Mouse (Mus musculus) fat pad, adult 2 months (tissue): Measurements from ENCODE around the gene Dpp4.

Source experiments
- DNase-seq: peaks from one replicate; pipeline ENCODE4 v3.0.0-alpha.2; 2011; ENCODE audit warnings: low read depth, low spot score; ENCODE audit errors: extremely low read depth

The Dpp4 gene

DNA sequence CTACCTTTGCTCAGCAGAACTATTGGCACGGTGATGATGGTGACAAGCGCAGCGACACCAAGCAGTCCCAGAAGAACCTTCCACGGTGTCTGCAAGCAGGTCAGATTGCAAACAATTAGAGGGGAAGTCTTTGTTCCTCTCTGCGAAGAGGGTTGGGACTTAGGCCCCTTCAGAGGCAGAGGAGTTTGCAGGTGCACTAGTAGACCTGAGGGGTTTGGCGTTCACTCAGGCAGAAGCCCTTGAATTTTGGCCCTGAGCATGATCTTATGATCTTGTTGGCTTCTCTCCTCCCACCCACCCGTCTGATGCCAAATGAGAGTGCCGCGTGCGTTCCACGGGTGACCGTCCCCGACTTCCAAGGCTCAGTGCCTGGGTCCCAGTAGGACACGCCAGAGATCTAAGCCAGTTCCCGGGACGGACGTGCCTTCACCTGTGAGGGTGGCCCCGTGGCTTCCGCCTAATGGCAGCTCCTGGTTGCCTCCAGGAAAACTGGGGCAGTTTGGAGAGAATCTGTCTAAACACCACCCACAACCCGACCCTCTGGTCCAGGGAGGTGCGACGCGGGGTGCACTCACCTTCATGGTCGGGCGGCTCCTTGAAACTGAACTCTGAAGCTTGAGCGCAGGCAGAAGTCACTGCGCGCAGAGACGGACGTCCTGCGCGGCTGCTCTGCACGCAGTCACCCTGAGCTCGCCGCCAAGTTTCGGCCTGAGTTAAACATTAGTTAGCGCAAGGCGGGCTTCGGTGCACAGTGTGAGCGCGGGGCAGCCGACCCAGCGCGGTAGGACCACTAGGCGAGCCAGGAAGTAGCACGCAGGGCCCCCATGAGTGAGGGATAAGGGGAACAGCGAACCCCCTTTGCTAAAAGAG is 585 bp downstream of the Dpp4 start:
- DNase-seq: no peak

DNA sequence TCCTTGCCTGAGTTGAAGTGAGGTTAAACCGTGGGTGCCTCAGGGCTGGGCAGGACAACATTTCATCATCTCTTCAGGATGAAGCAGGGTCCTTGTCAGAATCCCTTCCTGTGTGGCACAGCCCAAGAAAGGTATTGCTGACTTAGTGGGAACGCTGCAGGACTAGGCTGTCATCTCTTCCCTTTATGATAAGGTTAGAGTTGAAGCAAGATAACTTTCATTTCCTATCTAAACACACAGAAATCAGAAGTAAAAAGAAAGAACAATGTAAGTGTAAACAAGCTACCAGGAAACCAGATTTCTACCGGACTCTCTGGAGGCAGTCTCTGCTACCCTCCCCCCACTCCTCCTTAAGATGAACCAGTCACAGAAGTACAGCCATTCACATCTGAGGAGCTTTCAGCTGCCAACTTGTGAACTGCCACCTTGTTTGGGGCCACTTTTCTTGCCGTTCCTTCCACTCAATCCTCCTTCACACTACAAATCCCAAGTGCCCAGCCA is 3.3 kb downstream of the Dpp4 start:
- no peak for DNase-seq

DNA sequence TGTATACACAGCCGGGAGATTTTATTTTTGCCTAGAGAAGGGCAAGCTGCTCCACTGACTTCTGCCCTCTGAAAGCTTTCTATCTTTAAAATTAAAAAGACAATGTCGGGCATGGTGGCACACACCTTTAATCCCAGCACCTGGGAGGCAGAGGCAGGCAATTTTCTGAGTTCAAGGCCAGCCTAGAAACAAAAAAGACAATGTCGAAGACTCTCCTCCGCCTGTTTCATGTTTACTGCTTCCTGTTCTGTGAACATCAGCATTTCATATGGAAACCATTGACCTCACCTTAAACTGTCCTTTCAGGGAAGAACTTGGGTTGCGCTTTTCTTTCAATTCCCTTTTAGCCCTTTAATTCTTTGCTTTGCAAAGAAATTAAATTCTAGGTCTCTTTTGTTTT is 3.8 kb downstream of the Dpp4 start:
- no peak for DNase-seq

DNA sequence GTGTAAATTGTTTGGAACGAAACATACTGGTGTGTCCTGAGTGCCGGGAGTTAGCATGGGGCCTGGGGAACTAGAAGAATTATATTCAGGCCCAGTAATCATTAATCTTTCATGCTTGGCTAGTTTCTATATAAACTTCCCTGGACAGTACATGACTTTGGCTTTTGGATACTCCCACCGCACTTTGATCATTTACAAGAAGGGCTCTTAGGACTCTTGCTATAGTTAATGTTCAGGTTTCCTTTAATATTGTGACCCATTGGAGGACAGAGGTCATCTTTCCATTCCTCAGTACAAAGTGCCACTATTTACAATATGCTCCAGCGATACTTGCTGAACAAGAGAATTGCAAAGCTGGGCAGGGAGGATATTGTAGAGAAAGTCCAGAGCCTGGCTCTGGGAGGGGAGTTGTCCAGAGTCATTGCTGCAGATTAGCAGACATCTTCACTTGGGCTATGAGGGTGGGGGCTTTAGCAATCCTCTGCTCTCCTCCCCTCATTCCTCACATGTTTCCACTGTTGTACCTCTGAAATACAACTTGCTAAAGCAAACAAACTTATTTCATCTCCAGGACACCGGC is 8.4 kb downstream of the Dpp4 start:
- no peak for DNase-seq

DNA sequence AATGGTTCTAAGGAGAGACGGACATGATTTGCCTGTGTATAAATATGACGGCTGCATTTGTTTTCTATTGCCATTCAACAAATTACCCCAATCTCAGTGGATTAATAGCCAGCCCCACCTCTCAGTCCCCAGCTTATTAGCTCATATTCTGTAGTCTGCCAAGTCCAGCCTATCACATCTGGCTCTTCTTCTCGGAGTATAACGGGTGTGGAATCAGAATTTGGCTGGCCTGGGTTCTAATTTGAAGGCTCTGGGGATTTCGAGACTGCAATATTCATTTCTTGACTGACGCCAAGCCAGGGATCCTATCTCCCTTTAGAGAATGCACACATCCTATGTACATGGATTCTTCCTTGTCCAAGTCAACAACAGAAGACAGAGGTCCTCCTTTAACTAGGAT is 11.0 kb downstream of the Dpp4 start:
- DNase-seq: no peak

DNA sequence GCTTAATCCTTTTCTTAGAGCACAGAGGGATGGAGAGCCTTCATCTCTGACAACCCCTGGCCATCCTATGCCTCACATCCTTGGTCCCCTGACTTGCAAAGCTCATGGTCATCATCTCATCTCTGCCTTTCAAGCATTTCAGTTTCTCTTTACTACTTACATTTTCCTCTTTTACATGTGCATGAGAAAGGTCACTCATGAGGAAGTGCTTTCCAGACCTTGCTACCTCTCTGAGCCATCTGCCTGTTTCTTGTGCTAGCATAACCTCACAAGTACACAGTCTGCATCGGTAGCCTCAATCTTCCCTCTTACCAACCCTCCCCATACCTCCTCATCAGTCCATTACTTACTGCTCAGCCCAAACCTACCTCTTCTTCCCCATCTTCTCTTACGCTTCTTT is 12.2 kb downstream of the Dpp4 start:
- DNase-seq: no peak

DNA sequence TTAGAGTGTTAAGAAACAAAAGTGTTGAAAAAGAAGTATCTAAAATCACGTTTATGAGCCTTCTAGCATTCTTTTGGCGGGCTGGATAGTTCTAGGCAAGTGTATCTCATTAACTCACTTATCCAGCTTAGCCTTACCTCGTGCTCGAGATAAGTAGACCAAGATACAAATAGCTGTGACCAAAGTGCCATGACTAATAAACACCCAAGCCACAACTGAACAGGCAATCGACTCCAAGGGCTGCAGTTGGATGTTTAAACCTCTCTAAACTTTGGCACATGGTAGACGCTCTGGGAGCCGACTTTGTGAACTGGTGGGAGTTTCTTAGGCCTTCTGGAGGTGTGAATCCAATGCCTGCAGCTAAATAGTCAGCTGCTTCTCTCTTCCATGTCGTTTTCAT is 12.7 kb downstream of the Dpp4 start:
- no peak for DNase-seq

DNA sequence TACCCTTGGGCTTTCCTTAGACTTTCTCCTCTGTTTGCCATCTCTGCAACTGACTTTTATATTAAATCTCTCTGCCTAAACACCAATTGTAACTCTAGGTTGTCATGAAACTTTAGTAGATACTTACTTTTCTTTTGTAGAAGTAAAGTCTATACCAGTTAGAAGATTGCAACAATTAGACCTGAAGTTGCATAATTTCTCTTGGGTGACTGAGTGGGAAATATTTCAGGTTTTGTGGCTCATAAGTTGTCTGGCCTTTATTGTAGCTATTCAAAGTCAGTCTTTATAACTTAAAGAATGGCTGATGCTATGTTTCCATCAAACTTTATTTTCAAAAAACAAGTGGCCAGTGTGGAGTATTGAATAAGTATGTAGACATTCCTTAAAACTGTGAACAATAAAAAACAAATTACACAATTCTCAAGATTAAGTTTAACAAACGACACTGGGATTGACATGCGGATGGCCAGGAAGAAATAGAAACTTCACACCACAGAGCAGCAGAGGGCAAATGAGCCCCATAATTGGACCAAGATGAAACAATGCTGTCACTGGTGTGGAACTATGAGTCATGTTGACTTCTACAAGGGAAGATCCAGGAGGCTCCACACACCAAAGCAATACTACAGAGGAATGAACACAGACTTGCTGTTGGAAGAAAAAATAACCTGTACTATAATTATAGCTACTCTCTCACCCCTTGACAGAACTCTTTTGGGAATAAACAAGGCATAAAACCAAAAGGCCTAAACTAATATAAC is 13.7 kb downstream of the Dpp4 start:
- no peak for DNase-seq

DNA sequence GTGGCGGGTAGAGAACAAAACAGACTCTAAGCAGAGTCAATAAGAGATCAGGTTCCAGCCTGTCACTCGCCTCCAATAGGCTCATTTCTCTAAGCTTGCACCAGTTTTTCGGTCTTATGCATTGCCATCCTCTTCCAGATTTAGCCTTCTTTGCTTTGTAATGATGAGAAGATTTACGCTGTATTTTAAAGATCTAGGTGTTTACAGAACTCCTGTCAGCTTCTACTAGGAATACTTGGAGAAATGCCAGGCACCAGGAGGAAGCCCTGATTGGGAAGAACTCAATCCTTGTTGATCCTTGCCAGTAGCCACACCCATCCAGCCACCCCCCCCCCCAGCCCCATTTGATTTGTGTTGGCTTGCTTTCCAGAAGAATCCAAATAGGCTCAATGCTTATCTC is 14.4 kb downstream of the Dpp4 start:
- DNase-seq: no peak

DNA sequence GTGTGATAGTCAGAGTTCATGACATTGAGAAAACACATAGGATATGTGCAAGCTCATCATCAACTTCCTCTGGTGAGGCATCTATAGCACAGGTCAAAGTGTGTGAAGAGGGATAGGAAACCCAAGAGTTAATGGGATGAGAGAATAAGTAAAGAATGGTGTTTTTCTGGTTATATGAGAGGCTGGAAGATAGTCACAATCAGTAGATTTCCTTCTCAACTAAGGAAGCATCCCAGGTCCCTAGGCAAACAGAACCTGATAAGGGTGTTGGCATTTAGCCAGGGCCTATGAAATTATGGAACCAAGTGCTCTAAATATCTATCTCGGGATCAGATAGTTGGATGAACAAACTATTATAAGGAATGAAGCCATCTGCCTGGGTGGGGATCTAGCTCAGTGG is 15.2 kb downstream of the Dpp4 start:
- no peak for DNase-seq

DNA sequence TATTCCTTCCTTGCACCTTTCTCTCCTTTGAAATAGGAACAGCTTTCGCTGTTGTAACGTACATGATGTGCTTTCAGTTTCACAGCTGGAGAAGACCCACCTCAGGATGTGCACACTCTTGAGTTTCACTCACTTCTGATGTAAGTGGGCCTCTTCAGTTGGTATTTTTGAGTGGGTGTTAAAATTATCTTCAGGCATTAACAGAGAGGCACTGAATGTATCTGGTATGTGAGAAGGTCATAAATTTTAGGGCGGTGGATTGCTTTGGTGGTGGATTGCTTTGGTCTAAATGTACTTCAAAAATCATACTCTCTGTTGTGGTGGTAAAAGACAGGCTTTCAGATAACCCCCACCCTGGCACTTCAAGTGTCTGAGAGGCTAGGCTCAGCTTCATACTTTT is 17.2 kb downstream of the Dpp4 start:
- no peak for DNase-seq

DNA sequence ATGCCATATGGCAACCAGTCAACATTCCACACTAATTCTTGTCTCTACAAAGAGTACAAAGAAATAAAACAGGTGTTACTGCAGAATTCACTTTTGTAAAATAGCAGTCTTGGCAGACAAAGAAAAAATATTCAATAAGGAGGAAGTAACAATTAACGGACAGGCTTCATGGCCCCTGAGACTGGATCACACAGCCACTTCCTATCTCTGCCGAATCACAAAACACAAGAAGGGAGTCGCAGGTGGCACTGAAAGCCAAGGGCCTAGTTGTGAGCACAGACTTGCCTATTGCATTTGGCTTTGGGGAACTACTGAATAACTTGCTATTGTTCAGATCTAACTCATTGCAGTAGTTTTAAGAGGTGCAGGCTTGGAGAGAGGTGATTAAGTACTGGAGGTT is 19.9 kb downstream of the Dpp4 start:
- no peak for DNase-seq

DNA sequence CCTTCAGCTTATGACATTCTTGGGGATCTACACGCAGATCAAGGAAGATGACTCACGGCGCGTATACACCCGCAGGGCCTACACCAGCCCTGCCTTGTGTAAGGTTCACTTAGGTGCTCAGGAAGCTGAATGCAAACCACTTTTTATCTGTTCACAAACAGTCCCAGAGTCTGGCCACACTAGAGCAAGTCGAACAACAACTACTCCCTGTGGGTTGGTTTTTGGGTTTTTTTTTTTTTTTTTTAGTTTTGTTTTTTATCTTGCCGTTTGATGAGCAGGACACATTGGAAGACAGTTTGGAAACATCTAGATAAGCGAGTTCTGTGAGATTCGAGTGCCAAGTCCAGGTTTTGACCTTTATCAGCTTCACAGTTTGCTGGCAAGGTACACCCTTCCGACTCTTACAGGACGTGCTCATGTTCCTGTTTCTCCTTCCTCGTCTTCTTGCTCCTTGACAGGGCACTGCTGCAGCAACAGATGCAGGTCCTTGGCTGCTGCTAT is 21.0 kb downstream of the Dpp4 start:
- peak; percentile 74 for DNase-seq

DNA sequence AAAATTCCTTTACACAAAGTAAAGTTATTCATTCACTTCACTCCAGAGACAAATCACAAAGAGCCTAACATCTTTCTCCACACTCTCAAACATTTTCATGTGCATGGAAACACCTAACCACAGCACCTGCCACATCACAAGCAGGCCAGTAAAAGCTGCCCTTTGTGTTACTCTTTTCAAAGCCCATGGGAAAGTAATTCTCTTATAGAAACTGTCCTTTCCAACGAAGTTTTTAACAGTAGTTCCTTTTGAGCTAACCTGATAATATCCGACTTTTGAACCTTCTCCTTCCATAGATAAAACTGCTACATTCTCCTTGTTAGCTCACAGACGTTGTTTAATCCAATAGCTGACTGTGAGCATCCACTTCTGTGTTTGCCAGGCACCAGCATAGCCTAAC is 21.7 kb downstream of the Dpp4 start:
- no peak for DNase-seq

DNA sequence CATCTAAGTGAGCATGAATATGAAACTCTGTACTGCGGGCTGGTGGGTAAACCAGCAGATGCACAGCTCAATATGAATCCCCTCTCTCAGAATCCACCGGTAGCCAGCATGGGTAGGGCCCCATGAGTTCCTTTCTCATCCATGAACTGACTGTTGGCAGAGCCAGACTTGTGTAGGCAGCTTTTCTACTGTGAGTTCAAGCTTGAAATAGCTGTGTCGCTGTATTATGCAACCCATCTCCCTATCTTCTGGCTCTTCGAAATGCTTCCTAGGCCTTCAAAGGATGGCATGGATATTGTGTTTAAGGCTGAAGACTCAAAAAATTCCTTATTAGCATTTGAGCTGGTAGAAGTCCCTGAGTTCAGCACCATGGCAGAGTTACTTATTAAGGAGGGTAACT is 23.2 kb downstream of the Dpp4 start:
- no peak for DNase-seq

DNA sequence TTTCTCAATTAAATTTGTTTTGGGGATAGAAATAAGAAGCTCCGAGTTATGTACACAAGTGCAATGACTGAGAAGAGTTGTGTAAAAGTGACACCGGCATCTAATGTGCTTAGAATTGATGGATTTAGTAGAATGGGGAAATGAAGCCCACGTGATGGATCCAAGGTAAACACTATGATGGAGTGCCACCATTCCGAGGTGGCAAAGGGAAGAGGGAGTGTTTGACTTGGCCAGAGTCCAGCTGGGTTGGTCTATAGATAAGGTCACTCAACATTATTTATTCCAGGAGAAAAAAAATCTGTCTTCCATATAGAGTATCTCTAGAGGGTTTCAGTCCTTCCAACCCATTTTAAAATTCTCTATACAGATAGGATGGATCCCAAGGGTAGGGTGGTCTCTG is 28.8 kb downstream of the Dpp4 start:
- no peak for DNase-seq

DNA sequence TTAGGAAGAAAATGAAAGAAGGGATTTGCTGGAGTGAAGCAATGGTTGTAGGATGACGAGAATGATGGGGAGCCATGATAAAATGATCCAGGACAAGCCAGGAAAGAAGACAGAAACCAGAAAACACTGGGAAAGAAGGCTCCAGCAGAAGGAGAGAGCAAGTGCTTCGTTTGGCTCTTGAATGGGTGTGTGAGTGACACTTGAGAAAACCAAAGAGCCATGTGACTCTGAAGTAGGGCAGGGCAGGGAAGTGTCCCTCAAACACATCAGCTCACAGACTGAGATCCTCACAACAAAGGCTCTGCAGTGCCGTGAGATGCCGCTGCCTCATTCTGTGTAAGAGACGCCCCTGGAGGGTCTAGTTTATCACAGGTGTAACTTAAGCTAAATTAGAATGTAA is 29.6 kb downstream of the Dpp4 start:
- no peak for DNase-seq

DNA sequence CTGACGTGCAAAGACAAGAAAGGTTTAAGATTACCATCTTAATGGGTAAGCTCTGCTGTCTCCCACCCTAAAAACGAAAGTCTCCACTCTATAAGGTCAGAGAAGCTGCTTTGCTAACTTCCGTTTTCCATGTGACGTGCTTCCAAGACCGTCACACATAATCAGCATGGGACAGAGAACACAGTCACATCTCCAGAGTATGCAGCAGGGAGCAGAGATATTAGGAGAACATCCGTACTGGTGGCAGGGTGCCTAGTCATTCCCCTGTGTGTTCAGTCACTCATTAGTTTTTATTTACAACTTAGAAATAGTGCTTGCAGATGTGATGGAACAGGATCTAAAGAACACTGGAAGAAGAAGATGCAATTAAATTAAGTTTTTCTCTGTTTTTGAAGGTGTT is 30.3 kb downstream of the Dpp4 start:
- no peak for DNase-seq

DNA sequence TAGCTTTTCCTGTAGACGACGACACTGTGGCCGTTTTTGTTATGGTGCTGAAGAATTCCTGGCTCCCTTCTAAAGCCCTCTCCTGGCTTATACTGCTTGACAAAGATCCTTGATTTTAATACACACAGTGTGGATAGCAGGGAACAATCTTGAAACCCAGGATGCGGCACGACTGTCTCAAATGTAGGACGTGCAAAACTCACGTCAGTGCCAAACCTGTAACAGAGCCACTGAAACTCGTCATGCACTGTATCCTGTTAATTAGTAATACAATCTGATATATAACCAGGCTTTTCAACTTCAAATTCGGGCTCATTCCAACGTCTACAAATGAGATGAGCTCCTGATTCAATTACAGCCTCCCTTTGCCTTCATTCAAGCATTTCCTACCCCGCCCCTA is 38.3 kb downstream of the Dpp4 start:
- DNase-seq: no peak

DNA sequence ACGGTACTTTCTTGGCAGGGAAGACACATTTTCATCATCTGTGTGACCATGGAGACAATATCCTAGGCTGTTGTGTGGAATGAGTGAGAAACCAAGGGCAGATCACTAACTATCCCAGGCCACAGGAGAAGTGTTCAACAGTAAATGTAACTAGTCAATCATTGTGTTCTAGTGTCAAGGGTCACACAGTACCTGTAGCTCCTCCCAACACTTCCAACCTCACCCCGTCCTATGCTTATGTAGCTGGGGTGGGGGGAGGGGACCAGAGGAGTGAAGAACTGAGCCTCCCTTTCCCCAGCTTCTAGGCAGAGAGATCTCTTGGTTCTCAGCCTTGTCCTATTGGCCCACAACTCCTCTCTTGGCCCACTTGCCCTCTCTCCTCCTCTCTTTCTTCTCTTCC is 42.0 kb downstream of the Dpp4 start:
- DNase-seq: no peak

DNA sequence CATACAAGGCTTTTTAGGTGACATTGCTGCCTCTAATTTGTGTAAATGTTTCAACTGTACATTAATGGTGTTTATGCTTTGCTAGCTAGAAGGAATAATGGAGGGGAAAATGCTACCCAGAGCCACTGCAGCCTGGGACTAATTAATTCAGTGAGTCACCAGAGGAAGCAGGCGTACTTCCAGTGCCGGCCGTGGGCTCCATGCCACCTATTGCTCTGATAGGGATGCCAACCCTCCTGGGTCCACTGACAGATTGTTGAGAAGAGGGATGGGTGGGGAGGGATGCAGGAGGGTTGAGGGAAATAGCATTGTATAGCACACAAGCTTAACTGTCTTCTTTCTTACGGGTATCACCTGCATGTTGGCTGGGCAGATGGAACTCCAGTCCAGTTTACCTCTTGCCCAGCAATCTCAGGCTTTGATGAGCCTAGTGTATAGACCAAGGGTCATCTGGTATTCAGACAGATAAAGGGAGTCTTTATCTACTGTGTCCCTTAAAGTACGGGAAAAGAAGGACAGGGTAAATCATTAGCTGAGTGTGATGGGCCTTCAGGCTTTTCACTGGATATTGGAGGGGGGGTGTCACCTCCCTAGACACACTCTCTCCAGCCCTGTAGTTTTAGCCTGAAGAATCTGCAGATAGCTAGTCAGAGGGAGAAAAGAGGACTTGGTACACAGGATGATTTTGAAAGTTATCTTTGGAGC is 43.5 kb downstream of the Dpp4 start:
- DNase-seq: no peak
